ENCODE assay signal across 8 mouse cellular contexts in genomic region chr13:24762254-24762653, GRCm38 (mm10). TPM values are rescaled to one million over a fixed set of nuclear protein-coding genes. Genes with fewer than 3 reads are reported as not detected.
DNase-seq lines count a peak whose midpoint lies in the region; ATAC-seq and TF ChIP-seq lines count a peak whose summit lies in the region.

No protein-coding gene starts in this region.

- no peak overlapping the region; the same call in 1 of the 2 replicates for H3K27ac ChIP-seq in kidney, embryonic 14.5 days (ENCODE audit: low read depth, low read length)
- H3K27ac ChIP-seq in bone marrow macrophage, adult 2 months (ENCODE audit: insufficient read depth, low read depth, low read length): peak overlapping the region; percentile 31
- no peak overlapping the region for H3K27ac ChIP-seq in hindbrain, embryonic 13.5 days
- H3K27ac ChIP-seq in midbrain, embryonic 13.5 days: no peak overlapping the region

- H3K27me3 ChIP-seq in kidney, embryonic 14.5 days (ENCODE audit: control insufficient read depth, insufficient read depth, low read length): no peaks in the 10 kb centered on the region
- H3K27me3 ChIP-seq in hindbrain, embryonic 13.5 days: no peaks in the 10 kb centered on the region
- no peaks in the 10 kb centered on the region for H3K27me3 ChIP-seq in midbrain, embryonic 13.5 days

- TF ChIP-seq CTCF in bone marrow macrophage, adult 2 months (IDR thresholded peaks at IDR 0.05; ENCODE audit: low read depth, low read length): no peak

- DNase-seq in kidney, postnatal 36 days: no peak
- no peak for DNase-seq in frontal cortex, postnatal 36 days (ENCODE audit: low spot score in 2 of 2)
- no peak for DNase-seq in frontal cortex, postnatal 10 days (ENCODE audit: low spot score in 2 of 2)
- no peak for DNase-seq in adrenal gland, adult (ENCODE audit: inconsistent age in 2 of 2, low spot score in 1 of 2)

- H3K9ac ChIP-seq in kidney, embryonic 14.5 days (ENCODE audit: low read depth, low read length): no peak overlapping the region
- peak overlapping the region; percentile 65; the same call in 1 of the 2 replicates for H3K9ac ChIP-seq in hindbrain, embryonic 13.5 days
- no peak overlapping the region for H3K9ac ChIP-seq in midbrain, embryonic 13.5 days (replicated peaks)

- H3K4me3 ChIP-seq in kidney, embryonic 14.5 days (ENCODE audit: low read length): peak overlapping the region; percentile 95
- peak overlapping the region; percentile 88 for H3K4me3 ChIP-seq in bone marrow macrophage, adult 2 months (ENCODE audit: insufficient read depth, low read length)
- H3K4me3 ChIP-seq in hindbrain, embryonic 13.5 days: peak overlapping the region; percentile 75
- H3K4me3 ChIP-seq in midbrain, embryonic 13.5 days (replicated peaks): peak overlapping the region; percentile 73

- peaks cover 23% of the 10 kb centered on the region for H3K36me3 ChIP-seq in kidney, embryonic 14.5 days (ENCODE audit: control insufficient read depth, insufficient read depth, low read length)
- H3K36me3 ChIP-seq in hindbrain, embryonic 13.5 days: no peaks in the 10 kb centered on the region
- H3K36me3 ChIP-seq in midbrain, embryonic 13.5 days: no peaks in the 10 kb centered on the region

- WGBS in kidney, embryonic 14.5 days: 33% methylated on average over 4 of the region's 4 CpGs
- 45% methylated on average over 4 of the region's 4 CpGs for WGBS in hindbrain, embryonic 13.5 days
- WGBS in midbrain, embryonic 13.5 days: 44% methylated on average over 4 of the region's 4 CpGs

- H3K4me1 ChIP-seq in kidney, embryonic 14.5 days (ENCODE audit: control insufficient read depth, insufficient read depth, low read length): peaks cover 6% of the 10 kb centered on the region; the same call in 1 of the 2 replicates
- peaks cover 14% of the 10 kb centered on the region for H3K4me1 ChIP-seq in bone marrow macrophage, adult 2 months (ENCODE audit: control insufficient read depth, insufficient read depth, low read length)
- H3K4me1 ChIP-seq in hindbrain, embryonic 13.5 days (replicated peaks): peaks cover 5% of the 10 kb centered on the region
- peaks cover 10% of the 10 kb centered on the region for H3K4me1 ChIP-seq in midbrain, embryonic 13.5 days (replicated peaks)

- no peaks in the 10 kb centered on the region for H3K9me3 ChIP-seq in kidney, embryonic 14.5 days (ENCODE audit: control insufficient read depth, low read length)
- H3K9me3 ChIP-seq in hindbrain, embryonic 13.5 days: no peaks in the 10 kb centered on the region
- no peaks in the 10 kb centered on the region for H3K9me3 ChIP-seq in midbrain, embryonic 13.5 days

- ATAC-seq in kidney, embryonic 14.5 days (ENCODE audit: low FRiP score, low TSS enrichment): no peak
- no peak for ATAC-seq in hindbrain, embryonic 13.5 days (ENCODE audit: low FRiP score)
- ATAC-seq in midbrain, embryonic 13.5 days: no peak

- no peak for TF ChIP-seq POLR2A in bone marrow macrophage, adult 2 months (IDR thresholded peaks at IDR 0.05; ENCODE audit: borderline replicate concordance, low read depth, low read length)

- peak overlapping the region; percentile 65 for H3K4me2 ChIP-seq in kidney, embryonic 14.5 days (replicated peaks; ENCODE audit: low read depth, low read length)
- H3K4me2 ChIP-seq in hindbrain, embryonic 13.5 days: peak overlapping the region; percentile 61
- H3K4me2 ChIP-seq in midbrain, embryonic 13.5 days (replicated peaks): peak overlapping the region; percentile 69

RNA-seq across cellular contexts. Expression of gene Gmnn, which starts 0.5 kb away (rescaled TPM):
- 134 and 174 TPM in 2 replicates for polyA plus RNA-seq in kidney, embryonic 14.5 days (2014; fragmentation: Nextera tagmentation; extraction: Ambion mirVana)
- polyA plus RNA-seq in bone marrow macrophage, adult 2 months (2012; ENCODE audit: insufficient read depth, insufficient read length, missing spikeins): 64.6 and 76.6 TPM in 2 replicates
- polyA plus RNA-seq in hindbrain, embryonic 13.5 days (2015; fragmentation: Nextera tagmentation; extraction: Ambion mirVana): 28.0 and 28.1 TPM in 2 replicates
- 43.9 and 45.7 TPM in 2 replicates for polyA plus RNA-seq in midbrain, embryonic 13.5 days (2015; fragmentation: Nextera tagmentation; extraction: Ambion mirVana)

RNA-seq across cellular contexts. Expression of gene Armh2, which starts 21.2 kb away (rescaled TPM):
- not detected in 2 replicates for polyA plus RNA-seq in kidney, embryonic 14.5 days (2014; fragmentation: Nextera tagmentation; extraction: Ambion mirVana)
- not detected in 2 replicates for polyA plus RNA-seq in bone marrow macrophage, adult 2 months (2012; ENCODE audit: insufficient read depth, insufficient read length, missing spikeins)
- not detected in 2 replicates for polyA plus RNA-seq in hindbrain, embryonic 13.5 days (2015; fragmentation: Nextera tagmentation; extraction: Ambion mirVana)
- not detected in 2 replicates for polyA plus RNA-seq in midbrain, embryonic 13.5 days (2015; fragmentation: Nextera tagmentation; extraction: Ambion mirVana)

RNA-seq across cellular contexts. Expression of gene BC005537, which starts 39.2 kb away (rescaled TPM):
- polyA plus RNA-seq in kidney, embryonic 14.5 days (2014; fragmentation: Nextera tagmentation; extraction: Ambion mirVana): 35.3 and 41.5 TPM in 2 replicates
- polyA plus RNA-seq in bone marrow macrophage, adult 2 months (2012; ENCODE audit: insufficient read depth, insufficient read length, missing spikeins): 575 and 610 TPM in 2 replicates
- polyA plus RNA-seq in hindbrain, embryonic 13.5 days (2015; fragmentation: Nextera tagmentation; extraction: Ambion mirVana): 22.6 and 23.4 TPM in 2 replicates
- 24.0 and 27.3 TPM in 2 replicates for polyA plus RNA-seq in midbrain, embryonic 13.5 days (2015; fragmentation: Nextera tagmentation; extraction: Ambion mirVana)

Comparison
In these comparisons a context has a peak if more than half of its experiments do, and no peak if none do; other contexts are left out.
1. RNA of gene BC005537, which starts 39.2 kb away (polyA plus RNA-seq): 575 to 610 TPM in bone marrow macrophage, adult 2 months; 35.3 to 41.5 TPM in kidney, embryonic 14.5 days, 24.0 to 27.3 TPM in midbrain, embryonic 13.5 days and 22.6 to 23.4 TPM in hindbrain, embryonic 13.5 days; every median in the first group is over 10 times any median in the second.
2. Peak in every context shown above with its lines, with median percentiles within 50 percentile points of each other: H3K4me2 ChIP-seq and H3K4me3 ChIP-seq.